Mouse (Mus musculus): ENCODE measurements around the gene Cdc20. TPM values are rescaled to one million over a fixed set of nuclear protein-coding genes. Genes with fewer than 3 reads are reported as not detected.

Gene Cdc20
- polyA plus RNA-seq, 1 experiment from 2014 or later: 211 TPM

DNA sequence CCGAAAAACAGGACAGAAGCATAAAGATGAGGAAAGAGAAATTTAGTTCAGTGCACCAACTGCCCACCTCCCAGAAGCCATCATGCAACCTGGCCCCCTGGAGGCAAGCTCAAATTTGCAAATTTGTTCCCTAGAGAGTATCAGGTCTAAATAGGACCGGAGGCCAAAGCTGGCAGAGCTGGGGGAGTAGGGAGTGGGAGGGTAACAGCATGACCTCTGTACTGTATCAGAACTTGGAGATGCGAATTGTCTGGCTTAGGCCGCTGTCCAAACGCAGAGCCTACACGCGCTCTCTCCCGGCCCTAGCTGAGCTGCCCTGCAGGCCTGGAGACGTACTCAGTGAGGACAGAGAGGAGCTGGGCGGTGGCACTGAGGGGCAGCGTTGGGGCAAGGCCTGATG, 47.0 kb downstream of the Cdc20 start:
- no peaks in the 10 kb centered on the region for H3K9me3 ChIP-seq (replicated peaks)
- 84% methylated on average over 11 of the region's 11 CpGs for WGBS (ENCODE audit: insufficient replicate concordance)
- H3K4me2 ChIP-seq: no peak overlapping the region
- no peak overlapping the region for H3K4me3 ChIP-seq (replicated peaks)
- H3K27ac ChIP-seq: no peak overlapping the region
- ATAC-seq (ENCODE audit: low read depth) (no peak), DNase-seq (no peak)
- no peaks in the 10 kb centered on the region for H3K27me3 ChIP-seq
- peaks cover 99% of the 10 kb centered on the region for H3K36me3 ChIP-seq
- no peak overlapping the region for H3K9ac ChIP-seq
- no peaks in the 10 kb centered on the region for H3K4me1 ChIP-seq (replicated peaks)

DNA sequence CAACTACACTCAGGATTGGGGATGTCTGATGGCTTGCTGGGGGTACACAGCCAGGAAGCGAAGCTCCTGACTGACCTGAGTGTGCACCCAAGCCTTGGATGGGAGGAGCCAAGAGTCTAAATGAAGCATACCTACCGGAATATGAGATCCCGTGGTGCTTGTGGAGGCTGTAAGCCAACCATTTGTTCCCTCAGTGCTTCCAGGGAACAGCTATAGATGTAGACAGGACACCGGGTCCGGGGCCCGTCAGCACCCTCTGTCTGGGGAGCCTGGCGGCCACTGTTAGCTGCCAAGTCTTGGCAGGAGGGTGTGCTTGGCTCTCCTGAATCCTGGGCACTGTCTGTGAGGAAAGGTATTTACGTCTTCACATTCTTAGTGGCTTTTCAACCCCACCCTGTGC, 49.8 kb downstream of the Cdc20 start:
- no peak overlapping the region for H3K27ac ChIP-seq
- no peak for DNase-seq
- ATAC-seq (ENCODE audit: low read depth): no peak
- H3K9ac ChIP-seq: no peak overlapping the region
- 92% methylated on average over 8 of the region's 8 CpGs for WGBS (ENCODE audit: insufficient replicate concordance)
- H3K9me3 ChIP-seq (replicated peaks): no peaks in the 10 kb centered on the region
- no peaks in the 10 kb centered on the region for H3K4me1 ChIP-seq (replicated peaks)
- H3K36me3 ChIP-seq: peaks cover 100% of the 10 kb centered on the region
- H3K4me2 ChIP-seq: no peak overlapping the region
- no peak overlapping the region for H3K4me3 ChIP-seq (replicated peaks)
- H3K27me3 ChIP-seq: no peaks in the 10 kb centered on the region

DNA sequence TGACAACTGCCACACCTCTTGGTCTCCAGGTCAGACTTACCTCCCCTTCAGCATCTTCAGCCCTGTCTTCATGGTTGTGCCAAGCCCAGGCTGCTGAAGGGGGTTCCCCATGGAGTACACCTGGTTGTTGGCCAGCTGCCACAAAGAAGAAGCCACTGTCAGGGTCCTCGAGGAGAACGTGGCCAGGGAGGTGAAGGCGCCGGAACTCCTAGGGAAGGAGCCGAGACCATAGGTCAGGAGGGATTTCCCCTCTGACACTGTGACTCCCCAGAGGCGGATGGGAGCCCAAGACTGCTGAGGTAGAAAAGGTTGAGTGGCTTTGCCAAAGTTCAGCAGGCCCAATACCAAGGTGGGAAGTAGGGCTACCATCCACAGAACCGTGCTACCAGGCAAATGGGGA, 53.9 kb downstream of the Cdc20 start:
- Histone ChIP-seq H3K9me3 (replicated peaks) (no peaks in the 10 kb centered on the region), H3K36me3 (peaks cover 95% of the 10 kb centered on the region), H3K9ac (no peak overlapping the region), H3K27me3 (no peaks in the 10 kb centered on the region), H3K27ac (no peak overlapping the region), H3K4me3 (replicated peaks) (no peak overlapping the region), H3K4me1 (replicated peaks) (no peaks in the 10 kb centered on the region), H3K4me2 (no peak overlapping the region)
- WGBS (ENCODE audit: insufficient replicate concordance): 86% methylated on average over 7 of the region's 7 CpGs
- ATAC-seq (ENCODE audit: low read depth) (no peak), DNase-seq (no peak)

Other genes starting within 250 kb of the Cdc20 start
- 7.9 and 9.5 TPM in 2 replicates for gene Ptprf, start 145.9 kb downstream of the Cdc20 start, polyA plus RNA-seq (2015; fragmentation: Nextera tagmentation; extraction: Ambion mirVana)
- 2.0 TPM in 2 replicates for gene Szt2, start 28.1 kb downstream of the Cdc20 start, polyA plus RNA-seq (2015; fragmentation: Nextera tagmentation; extraction: Ambion mirVana)
- 97.4 and 107 TPM in 2 replicates for gene Med8, start 28.0 kb downstream of the Cdc20 start, polyA plus RNA-seq (2015; fragmentation: Nextera tagmentation; extraction: Ambion mirVana)
- gene Elovl1, start 9.3 kb downstream of the Cdc20 start, polyA plus RNA-seq (2015; fragmentation: Nextera tagmentation; extraction: Ambion mirVana): 106 and 107 TPM in 2 replicates
- gene Mpl, start 20.2 kb upstream of the Cdc20 start, polyA plus RNA-seq (2015; fragmentation: Nextera tagmentation; extraction: Ambion mirVana): 10.8 and 10.9 TPM in 2 replicates
- gene Tie1, start 52.7 kb upstream of the Cdc20 start, polyA plus RNA-seq (2015; fragmentation: Nextera tagmentation; extraction: Ambion mirVana): 7.0 and 8.0 TPM in 2 replicates
- 5.2 and 5.6 TPM in 2 replicates for gene 2610528J11Rik, start 89.6 kb upstream of the Cdc20 start, polyA plus RNA-seq (2015; fragmentation: Nextera tagmentation; extraction: Ambion mirVana)
- 0.80 and 0.88 TPM in 2 replicates for gene Tmem125, start 106.7 kb upstream of the Cdc20 start, polyA plus RNA-seq (2015; fragmentation: Nextera tagmentation; extraction: Ambion mirVana)
- 1.2 and 1.3 TPM in 2 replicates for gene Cfap57, start 183.4 kb upstream of the Cdc20 start, polyA plus RNA-seq (2015; fragmentation: Nextera tagmentation; extraction: Ambion mirVana)
- 122 and 144 TPM in 2 replicates for gene Ebna1bp2, start 183.4 kb upstream of the Cdc20 start, polyA plus RNA-seq (2015; fragmentation: Nextera tagmentation; extraction: Ambion mirVana)
- not detected in 2 replicates for gene Olfr62, start 221.6 kb upstream of the Cdc20 start, polyA plus RNA-seq (2015; fragmentation: Nextera tagmentation; extraction: Ambion mirVana)